Mouse (Mus musculus): Measurements from ENCODE around the gene Cacna1c.

Cacna1c gene

DNA sequence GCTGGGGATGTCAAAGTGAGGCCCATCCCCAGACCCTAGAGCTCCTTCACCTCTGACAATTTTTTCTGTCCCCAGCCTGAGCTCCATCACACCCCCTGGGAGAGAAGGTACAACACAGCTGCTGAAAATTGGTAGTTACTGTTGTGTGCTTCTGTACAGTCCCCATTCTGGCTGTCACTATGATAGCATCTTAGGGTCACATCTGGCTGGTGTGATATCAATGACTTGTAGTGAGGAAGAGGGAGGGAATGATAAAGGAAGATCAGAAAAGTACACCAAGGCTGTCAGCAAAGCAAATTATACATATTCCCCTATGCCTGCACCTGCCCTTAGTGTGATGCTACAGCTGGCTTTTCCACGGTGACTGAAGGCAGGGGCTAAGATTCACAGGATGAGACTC is 446.9 kb downstream of the Cacna1c start:
- no peak for DNase-seq (ENCODE audit: low read depth, low spot score)
- H3K27me3 ChIP-seq (ENCODE audit: control insufficient read depth, insufficient read depth, low read length, poor library complexity, severe bottlenecking) = no peaks in the 10 kb centered on the region
- no peaks in the 10 kb centered on the region for H3K36me3 ChIP-seq (ENCODE audit: control insufficient read depth, insufficient read depth, low read length, poor library complexity, severe bottlenecking)

DNA sequence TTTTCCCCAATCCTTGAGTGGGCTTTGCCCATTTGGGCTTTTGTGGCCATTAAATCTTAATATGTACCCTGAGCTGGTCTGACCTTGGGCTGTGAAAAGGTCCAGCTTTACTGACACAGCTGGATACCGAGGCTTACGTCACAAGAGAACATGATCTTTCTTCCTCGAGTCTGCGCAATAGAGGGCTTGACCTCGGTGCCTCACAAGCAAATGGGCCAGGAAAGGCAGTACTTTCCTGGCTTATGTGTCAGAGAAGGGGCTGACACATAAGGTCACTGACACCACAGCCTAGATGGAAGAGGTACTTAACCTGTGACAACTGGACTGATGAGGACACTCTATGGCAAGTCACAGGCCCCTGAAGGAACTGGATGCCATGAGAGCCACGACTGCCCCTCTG is 453.5 kb downstream of the Cacna1c start:
- no peaks in the 10 kb centered on the region for H3K36me3 ChIP-seq (ENCODE audit: control insufficient read depth, insufficient read depth, low read length, poor library complexity, severe bottlenecking)
- DNase-seq (ENCODE audit: low read depth, low spot score) = no peak
- H3K27me3 ChIP-seq (ENCODE audit: control insufficient read depth, insufficient read depth, low read length, poor library complexity, severe bottlenecking) = no peaks in the 10 kb centered on the region

GRCm38 (mm10) chr6:118741841-118742240 is 454.4 kb downstream of the Cacna1c start:
- Histone ChIP-seq H3K27me3 (ENCODE audit: control insufficient read depth, insufficient read depth, low read length, poor library complexity, severe bottlenecking) (no peaks in the 10 kb centered on the region), H3K36me3 (ENCODE audit: control insufficient read depth, insufficient read depth, low read length, poor library complexity, severe bottlenecking) (no peaks in the 10 kb centered on the region)
- DNase-seq (ENCODE audit: low read depth, low spot score) = no peak

DNA sequence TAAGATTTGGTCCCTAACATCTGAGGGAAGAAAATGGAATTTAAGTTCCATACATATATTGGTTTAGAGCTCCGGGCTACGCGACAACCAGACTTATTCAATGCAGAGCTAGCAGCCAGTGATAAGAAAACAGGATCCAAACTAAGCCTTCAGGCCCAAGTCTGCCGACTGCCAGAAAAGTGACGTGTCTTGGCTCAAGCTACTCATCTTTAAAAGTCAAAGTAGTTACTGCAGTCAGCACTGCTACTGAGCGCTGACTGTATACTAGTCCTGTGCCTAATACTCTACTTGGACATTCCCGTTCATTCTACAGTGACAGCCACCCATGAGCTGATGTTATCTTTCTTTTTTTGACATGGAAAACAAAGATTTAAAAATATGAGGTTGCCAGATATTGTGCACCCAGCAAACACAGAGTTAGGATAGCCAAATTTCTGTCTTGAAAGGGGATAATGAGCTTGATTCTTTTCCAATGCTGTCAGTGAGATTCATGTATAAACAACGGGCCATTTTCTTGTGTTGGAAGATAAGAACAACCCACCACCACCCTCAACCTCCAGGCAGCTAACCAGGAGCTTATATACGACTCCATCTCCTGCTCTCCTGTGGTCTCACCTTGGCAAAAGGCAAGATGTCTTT is 456.1 kb downstream of the Cacna1c start:
- H3K27me3 ChIP-seq (ENCODE audit: control insufficient read depth, insufficient read depth, low read length, poor library complexity, severe bottlenecking) = no peaks in the 10 kb centered on the region
- no peak for DNase-seq (ENCODE audit: low read depth, low spot score)
- no peaks in the 10 kb centered on the region for H3K36me3 ChIP-seq (ENCODE audit: control insufficient read depth, insufficient read depth, low read length, poor library complexity, severe bottlenecking)

DNA sequence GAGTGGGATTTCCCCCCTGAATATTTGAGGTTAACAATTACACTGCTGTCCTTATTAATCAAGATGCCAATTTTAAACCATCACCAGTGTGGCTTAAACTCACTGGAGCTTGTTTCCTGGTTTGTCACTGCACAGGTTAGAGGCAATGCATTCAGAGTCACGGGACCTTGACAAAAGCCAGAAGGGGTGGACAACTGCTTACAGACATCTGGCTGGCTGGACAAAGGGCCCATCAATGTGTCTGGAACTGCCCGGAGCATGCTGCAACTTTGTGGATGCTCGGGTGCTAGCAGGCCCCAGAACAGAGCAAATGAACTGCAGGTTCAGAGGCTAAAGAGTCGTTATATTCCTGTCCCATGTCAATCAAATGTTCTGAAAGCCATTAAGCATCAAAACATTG is 456.9 kb downstream of the Cacna1c start:
- no peaks in the 10 kb centered on the region for H3K27me3 ChIP-seq (ENCODE audit: control insufficient read depth, insufficient read depth, low read length, poor library complexity, severe bottlenecking)
- no peaks in the 10 kb centered on the region for H3K36me3 ChIP-seq (ENCODE audit: control insufficient read depth, insufficient read depth, low read length, poor library complexity, severe bottlenecking)
- DNase-seq (ENCODE audit: low read depth, low spot score) = no peak

DNA sequence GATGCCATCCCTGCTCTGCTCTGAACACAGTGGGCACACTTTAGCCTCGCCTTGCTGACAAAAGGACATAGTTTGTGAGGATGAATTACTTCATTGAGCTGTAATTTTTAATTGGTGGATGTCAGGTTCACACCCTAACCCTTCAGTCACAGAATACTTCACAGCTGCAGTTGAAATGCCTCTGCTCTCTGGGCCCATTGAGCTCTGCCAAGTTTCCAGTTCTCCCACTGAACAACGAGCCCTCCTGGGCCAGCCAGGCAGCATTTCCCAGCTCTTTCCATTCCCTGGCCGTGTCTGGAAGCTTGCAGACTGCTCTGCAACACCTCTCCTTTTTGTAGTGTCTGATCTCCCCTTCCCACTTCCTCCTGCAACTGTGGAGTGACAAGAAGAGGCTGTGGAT is 457.6 kb downstream of the Cacna1c start:
- Histone ChIP-seq H3K27me3 (ENCODE audit: control insufficient read depth, insufficient read depth, low read length, poor library complexity, severe bottlenecking) (no peaks in the 10 kb centered on the region), H3K36me3 (ENCODE audit: control insufficient read depth, insufficient read depth, low read length, poor library complexity, severe bottlenecking) (no peaks in the 10 kb centered on the region)
- no peak for DNase-seq (ENCODE audit: low read depth, low spot score)

- H3K36me3 ChIP-seq (ENCODE audit: control insufficient read depth, insufficient read depth, low read length, poor library complexity, severe bottlenecking) = no peaks in the 10 kb centered on the region
- DNase-seq (ENCODE audit: low read depth, low spot score) = no peak
- H3K27me3 ChIP-seq (ENCODE audit: control insufficient read depth, insufficient read depth, low read length, poor library complexity, severe bottlenecking) = no peaks in the 10 kb centered on the region
Measured at GRCm38 (mm10) chr6:118737078-118737477, 459.1 kb downstream of the Cacna1c start.

DNA sequence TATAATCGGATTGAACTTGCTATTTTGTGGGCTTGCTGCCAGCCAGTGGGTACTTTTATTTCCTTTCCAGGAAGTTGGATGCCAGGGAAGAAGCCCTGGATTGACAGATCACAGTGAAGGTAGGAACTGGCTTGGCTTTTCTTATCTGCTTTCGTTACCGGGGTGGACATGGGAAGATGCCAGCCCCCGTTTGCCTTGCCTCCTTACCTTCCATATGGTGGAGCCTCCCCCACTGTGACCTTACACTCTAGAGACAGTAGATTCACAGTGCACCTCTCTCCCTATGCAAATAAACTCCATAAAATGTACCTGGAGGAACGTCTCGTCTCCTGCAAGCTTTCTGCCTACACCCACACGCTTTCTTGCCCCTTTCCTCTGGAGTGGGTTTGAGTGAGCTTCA is 459.7 kb downstream of the Cacna1c start:
- no peak for DNase-seq (ENCODE audit: low read depth, low spot score)
- no peaks in the 10 kb centered on the region for H3K36me3 ChIP-seq (ENCODE audit: control insufficient read depth, insufficient read depth, low read length, poor library complexity, severe bottlenecking)
- H3K27me3 ChIP-seq (ENCODE audit: control insufficient read depth, insufficient read depth, low read length, poor library complexity, severe bottlenecking) = no peaks in the 10 kb centered on the region

DNA sequence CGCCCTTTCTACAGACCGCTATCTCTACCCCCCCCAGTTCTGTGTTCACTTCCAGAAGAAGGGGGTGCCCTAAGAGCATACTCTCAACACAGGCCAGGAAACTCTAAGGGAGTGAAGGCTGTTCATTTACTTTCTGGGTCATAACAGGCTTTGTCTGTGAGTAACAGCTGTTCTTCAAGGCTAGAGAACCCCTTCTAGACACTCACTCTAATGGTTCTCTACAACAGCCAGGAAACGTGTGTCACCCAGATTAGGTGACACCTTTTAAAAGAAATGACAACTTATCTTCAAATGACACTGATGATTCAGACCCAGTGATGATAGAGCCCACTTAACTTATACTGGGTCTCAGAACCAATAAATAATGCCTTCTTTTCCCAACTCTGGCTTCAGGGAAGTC is 461.1 kb downstream of the Cacna1c start:
- Histone ChIP-seq H3K27me3 (ENCODE audit: control insufficient read depth, insufficient read depth, low read length, poor library complexity, severe bottlenecking) (no peaks in the 10 kb centered on the region), H3K36me3 (ENCODE audit: control insufficient read depth, insufficient read depth, low read length, poor library complexity, severe bottlenecking) (no peaks in the 10 kb centered on the region)
- DNase-seq (ENCODE audit: low read depth, low spot score) = no peak

- no peak for DNase-seq (ENCODE audit: low read depth, low spot score)
- Histone ChIP-seq H3K36me3 (ENCODE audit: control insufficient read depth, insufficient read depth, low read length, poor library complexity, severe bottlenecking) (no peaks in the 10 kb centered on the region), H3K27me3 (ENCODE audit: control insufficient read depth, insufficient read depth, low read length, poor library complexity, severe bottlenecking) (no peaks in the 10 kb centered on the region)
Measured at GRCm38 (mm10) chr6:118731937-118732336, 464.3 kb downstream of the Cacna1c start.

DNA sequence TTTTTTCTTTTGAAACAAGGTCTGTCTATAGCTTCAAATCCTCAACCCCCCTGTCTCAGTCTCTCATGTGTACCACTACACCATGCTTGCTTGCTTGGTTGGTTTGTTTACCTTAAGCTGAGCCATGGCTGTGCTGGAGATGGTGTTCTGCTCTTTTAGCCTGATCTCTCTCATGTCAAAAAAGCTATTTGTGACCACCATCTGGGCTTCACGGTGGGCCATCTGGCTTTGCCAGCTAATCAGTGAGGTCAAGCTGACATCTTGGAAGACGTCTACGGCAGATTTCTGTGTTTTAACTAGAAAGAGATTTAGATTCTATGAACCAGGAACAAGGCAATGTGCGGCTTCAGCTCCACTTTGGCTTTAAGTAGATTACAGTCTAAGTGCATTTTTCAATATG is 471.3 kb downstream of the Cacna1c start:
- no peak for DNase-seq (ENCODE audit: low read depth, low spot score)
- Histone ChIP-seq H3K36me3 (ENCODE audit: control insufficient read depth, insufficient read depth, low read length, poor library complexity, severe bottlenecking) (no peaks in the 10 kb centered on the region), H3K27me3 (ENCODE audit: control insufficient read depth, insufficient read depth, low read length, poor library complexity, severe bottlenecking) (no peaks in the 10 kb centered on the region)

GRCm38 (mm10) chr6:118724388-118724787 is 471.8 kb downstream of the Cacna1c start:
- Histone ChIP-seq H3K27me3 (ENCODE audit: control insufficient read depth, insufficient read depth, low read length, poor library complexity, severe bottlenecking) (no peaks in the 10 kb centered on the region), H3K36me3 (ENCODE audit: control insufficient read depth, insufficient read depth, low read length, poor library complexity, severe bottlenecking) (no peaks in the 10 kb centered on the region)
- no peak for DNase-seq (ENCODE audit: low read depth, low spot score)

GRCm38 (mm10) chr6:118722336-118722735 is 473.9 kb downstream of the Cacna1c start:
- Histone ChIP-seq H3K27me3 (ENCODE audit: control insufficient read depth, insufficient read depth, low read length, poor library complexity, severe bottlenecking) (no peaks in the 10 kb centered on the region), H3K36me3 (ENCODE audit: control insufficient read depth, insufficient read depth, low read length, poor library complexity, severe bottlenecking) (no peaks in the 10 kb centered on the region)
- no peak for DNase-seq (ENCODE audit: low read depth, low spot score)

DNA sequence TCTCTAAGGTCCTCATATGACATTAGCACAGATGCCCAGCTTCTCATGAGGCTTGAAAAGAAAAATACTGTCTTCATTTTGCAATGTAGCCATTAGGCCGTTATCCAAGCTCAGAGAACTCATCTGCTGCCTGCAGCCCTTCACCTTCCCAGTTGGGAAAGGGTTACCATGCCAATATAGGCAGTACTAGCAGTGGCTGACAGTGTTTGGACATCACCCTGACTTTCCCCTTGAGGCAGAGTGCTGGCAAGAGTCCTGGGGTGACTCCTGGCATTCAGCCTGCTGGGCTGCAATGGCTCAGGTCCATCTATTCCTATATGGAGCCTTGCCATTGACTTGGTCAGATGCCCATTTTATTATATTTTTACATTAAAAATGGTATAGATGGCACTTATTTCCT is 476.7 kb downstream of the Cacna1c start:
- DNase-seq (ENCODE audit: low read depth, low spot score) = no peak
- H3K36me3 ChIP-seq (ENCODE audit: control insufficient read depth, insufficient read depth, low read length, poor library complexity, severe bottlenecking) = no peaks in the 10 kb centered on the region
- no peaks in the 10 kb centered on the region for H3K27me3 ChIP-seq (ENCODE audit: control insufficient read depth, insufficient read depth, low read length, poor library complexity, severe bottlenecking)

- DNase-seq (ENCODE audit: low read depth, low spot score) = no peak
- Histone ChIP-seq H3K27me3 (ENCODE audit: control insufficient read depth, insufficient read depth, low read length, poor library complexity, severe bottlenecking) (no peaks in the 10 kb centered on the region), H3K36me3 (ENCODE audit: control insufficient read depth, insufficient read depth, low read length, poor library complexity, severe bottlenecking) (no peaks in the 10 kb centered on the region)
Measured at GRCm38 (mm10) chr6:118713286-118713685, 482.9 kb downstream of the Cacna1c start.

- no peak for DNase-seq (ENCODE audit: low read depth, low spot score)
- H3K36me3 ChIP-seq (ENCODE audit: control insufficient read depth, insufficient read depth, low read length, poor library complexity, severe bottlenecking) = no peaks in the 10 kb centered on the region
Measured at GRCm38 (mm10) chr6:118711677-118712322, 484.4 kb downstream of the Cacna1c start.

More at GRCm38 (mm10) chr6:118711677-118712322, 484.4 kb downstream of the Cacna1c start:
- H3K27me3 ChIP-seq (ENCODE audit: control insufficient read depth, insufficient read depth, low read length, poor library complexity, severe bottlenecking) = no peaks in the 10 kb centered on the region
